ENCODE assay signal across 8 mouse cellular contexts in the genomic region with DNA sequence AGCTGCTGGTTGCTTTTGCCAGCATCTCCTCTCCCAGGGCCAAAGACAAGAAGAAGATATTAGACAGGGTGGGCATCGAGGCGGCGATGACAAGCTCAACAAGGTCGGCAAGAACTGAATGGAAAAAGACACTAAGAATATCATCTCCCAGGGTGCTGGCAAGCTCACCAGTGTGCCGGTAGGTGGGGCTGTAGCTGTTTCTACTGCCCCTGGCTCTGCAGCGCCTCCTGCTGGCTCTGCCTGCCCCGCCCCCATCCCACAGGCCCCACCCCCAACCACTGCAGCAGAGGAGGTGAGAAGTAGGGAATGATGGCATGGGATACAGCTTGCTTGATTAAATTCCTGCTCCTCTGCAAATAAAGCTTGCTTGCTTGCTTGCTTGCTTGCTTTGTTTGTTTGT. TPM values are rescaled to one million over a fixed set of nuclear protein-coding genes. Genes with fewer than 3 reads are reported as not detected.
DNase-seq lines count a peak whose midpoint lies in the region; ATAC-seq and TF ChIP-seq lines count a peak whose summit lies in the region.

No protein-coding gene starts in this region.

- no peak for TF ChIP-seq POLR2A in kidney, adult 2 months (IDR thresholded peaks at IDR 0.05; ENCODE audit: low read depth, low read length)

- WGBS in kidney, adult 2 months = 31% methylated on average over 7 of the region's 7 CpGs
- WGBS in liver, embryonic 16.5 days (ENCODE audit: insufficient replicate concordance) = 28% methylated on average over 7 of the region's 7 CpGs

- peak; percentile 32 for ATAC-seq in activated CD4-positive, CD25-positive, alpha-beta regulatory T cell, adult 4 months
- peak; percentile 45; the same call in 1 of the 2 replicates for ATAC-seq in liver, embryonic 16.5 days (ENCODE audit: low read depth)
- no peak for ATAC-seq in frontal cortex, adult (ENCODE audit: low TSS enrichment)

- H3K36me3 ChIP-seq in kidney, adult 2 months (ENCODE audit: control insufficient read depth, insufficient read depth, low read length) = no peaks in the 10 kb centered on the region
- no peaks in the 10 kb centered on the region for H3K36me3 ChIP-seq in liver, embryonic 16.5 days (ENCODE audit: control insufficient read depth, insufficient read depth)

- no peaks in the 10 kb centered on the region for H3K4me1 ChIP-seq in kidney, adult 2 months (ENCODE audit: control insufficient read depth, insufficient read depth, low read length)
- H3K4me1 ChIP-seq in liver, embryonic 16.5 days (ENCODE audit: control insufficient read depth, low read depth, low read length) = peaks cover 6% of the 10 kb centered on the region

- no peak overlapping the region for H3K4me3 ChIP-seq in kidney, adult 2 months (ENCODE audit: insufficient read depth, low read depth, low read length)
- H3K4me3 ChIP-seq in liver, embryonic 16.5 days (ENCODE audit: low read depth, low read length) = no peak overlapping the region

- no peaks in the 10 kb centered on the region for H3K27me3 ChIP-seq in kidney, adult 2 months (replicated peaks; ENCODE audit: control insufficient read depth, insufficient read depth, low read length)
- peaks cover 9% of the 10 kb centered on the region for H3K27me3 ChIP-seq in liver, embryonic 16.5 days (ENCODE audit: control insufficient read depth, insufficient read depth, low read depth, low read length)

- H3K4me2 ChIP-seq in liver, embryonic 16.5 days (ENCODE audit: low read depth, low read length) = no peak overlapping the region

- TF ChIP-seq CTCF in kidney, adult 2 months (conservative IDR thresholded peaks at IDR 0.05; ENCODE audit: insufficient read depth, insufficient read length, low read depth, low read length) = peak; percentile 83

- DNase-seq in kidney, adult 2 months = peak; percentile 53
- DNase-seq in kidney, adult 11 months = no peak
- peak; percentile 81 for DNase-seq in CD4-positive, CD25-positive, alpha-beta regulatory T cell, adult 2 months (ENCODE audit: low read depth, low spot score)
- peak; percentile 58 for DNase-seq in gastrocnemius, adult 18-20 months (ENCODE audit: low spot score)
- peak; percentile 63 to 88 for DNase-seq in spleen, postnatal 4 days (ENCODE audit: low spot score in 2 of 2)

- H3K9me3 ChIP-seq in liver, embryonic 16.5 days (replicated peaks; ENCODE audit: control insufficient read depth, low read length) = no peaks in the 10 kb centered on the region

- H3K27ac ChIP-seq in kidney, adult 2 months (ENCODE audit: insufficient read depth, low read depth, low read length) = no peak overlapping the region
- H3K27ac ChIP-seq in liver, embryonic 16.5 days (ENCODE audit: low read length) = no peak overlapping the region

- H3K9ac ChIP-seq in liver, embryonic 16.5 days (ENCODE audit: low read depth, low read length) = no peak overlapping the region

RNA-seq across cellular contexts. Expression of a gene that starts 3.4 kb away (rescaled TPM):
- polyA plus RNA-seq in kidney, adult 2 months (2012; rRNA removed) = 106 and 124 TPM in 2 replicates
- polyA plus RNA-seq in activated CD4-positive, CD25-positive, alpha-beta regulatory T cell, adult 4 months (2017; shearing (Covaris generic)) = 10 to 100 TPM; 79.0 to 82.8 TPM
- total RNA-seq in gastrocnemius, adult 18-20 months (2021) = 10 to 100 TPM; 26.9 to 33.9 TPM
- polyA plus RNA-seq in liver, embryonic 16.5 days (2015; fragmentation: Nextera tagmentation; extraction: Ambion mirVana) = 15.8 and 16.6 TPM in 2 replicates

RNA-seq across cellular contexts. Expression of a gene that starts 36.7 kb away (rescaled TPM):
- 110 and 126 TPM in 2 replicates for polyA plus RNA-seq in kidney, adult 2 months (2012; rRNA removed)
- 10 to 100 TPM; 67.8 to 87.0 TPM for polyA plus RNA-seq in activated CD4-positive, CD25-positive, alpha-beta regulatory T cell, adult 4 months (2017; shearing (Covaris generic))
- total RNA-seq in gastrocnemius, adult 18-20 months (2021) = 10 to 100 TPM; 37.4 to 46.5 TPM
- 19.4 and 20.3 TPM in 2 replicates for polyA plus RNA-seq in liver, embryonic 16.5 days (2015; fragmentation: Nextera tagmentation; extraction: Ambion mirVana)

RNA-seq across cellular contexts. Expression of a gene that starts 52.8 kb away (rescaled TPM):
- 2.2 and 2.9 TPM in 2 replicates for polyA plus RNA-seq in kidney, adult 2 months (2012; rRNA removed)
- polyA plus RNA-seq in activated CD4-positive, CD25-positive, alpha-beta regulatory T cell, adult 4 months (2017; shearing (Covaris generic)) = under 1 TPM; 0.04 to 0.97 TPM
- total RNA-seq in gastrocnemius, adult 18-20 months (2021) = under 1 TPM; 0.66 to 0.78 TPM
- 12.5 and 14.3 TPM in 2 replicates for polyA plus RNA-seq in liver, embryonic 16.5 days (2015; fragmentation: Nextera tagmentation; extraction: Ambion mirVana)
